Mouse (Mus musculus): ENCODE results near the gene Trim63. TPM values are rescaled to one million over a fixed set of nuclear protein-coding genes. Genes with fewer than 3 reads are reported as not detected.

The Trim63 gene
- polyA plus RNA-seq, 1 experiment from 2014 or later: not detected

GRCm38 (mm10) chr4:134310656-134311055 is 4.3 kb upstream of the Trim63 start:
- no peak for TF ChIP-seq CTCF (IDR thresholded peaks at IDR 0.05; ENCODE audit: low read depth)
- no peak overlapping the region for H3K27ac ChIP-seq (ENCODE audit: low read depth)
- no peaks in the 10 kb centered on the region for H3K36me3 ChIP-seq (ENCODE audit: insufficient read depth)
- no peak overlapping the region for H3K4me2 ChIP-seq
- no peaks in the 10 kb centered on the region for H3K27me3 ChIP-seq (ENCODE audit: insufficient read depth, low read length)
- H3K4me1 ChIP-seq (ENCODE audit: insufficient read depth): peaks cover 5% of the 10 kb centered on the region; the same call in 1 of the 2 replicates
- no peak for ATAC-seq (ENCODE audit: insufficient read depth)
- H3K4me3 ChIP-seq (ENCODE audit: low read depth, low read length): no peak overlapping the region
- H3K9me3 ChIP-seq (ENCODE audit: low read depth, low read length): peaks cover 4% of the 10 kb centered on the region; the same call in 1 of the 2 replicates
- no peak overlapping the region for H3K9ac ChIP-seq
- DNase-seq: no peak
- WGBS: 80% methylated on average over 9 of the region's 9 CpGs

DNA sequence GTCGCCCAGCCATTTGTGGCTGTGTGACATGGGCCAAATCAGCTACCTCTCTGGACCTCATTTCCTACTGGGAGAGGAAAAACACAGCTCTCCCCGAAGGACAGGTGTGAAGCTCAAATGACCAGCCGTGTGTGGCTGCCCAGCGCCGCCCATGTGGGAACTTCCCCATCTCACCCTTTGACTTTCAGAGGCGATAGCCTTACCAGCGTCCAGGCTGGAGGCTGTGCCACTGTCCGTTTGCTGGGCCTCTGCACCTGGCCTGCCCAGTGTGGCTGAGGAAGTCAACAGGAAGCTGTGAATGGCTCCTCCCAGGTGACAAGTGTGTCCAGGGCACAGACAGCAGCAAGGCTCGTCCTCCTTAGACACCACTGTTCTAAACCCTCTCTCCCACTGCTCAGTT is 3.1 kb upstream of the Trim63 start:
- H3K9ac ChIP-seq: no peak overlapping the region
- H3K4me2 ChIP-seq: no peak overlapping the region
- ATAC-seq (ENCODE audit: insufficient read depth) (no peak), DNase-seq (no peak)
- H3K9me3 ChIP-seq (ENCODE audit: low read depth, low read length): peaks cover 4% of the 10 kb centered on the region; the same call in 1 of the 2 replicates
- H3K4me3 ChIP-seq (ENCODE audit: low read depth, low read length): no peak overlapping the region
- no peak overlapping the region for H3K27ac ChIP-seq (ENCODE audit: low read depth)
- no peaks in the 10 kb centered on the region for H3K36me3 ChIP-seq (ENCODE audit: insufficient read depth)
- H3K4me1 ChIP-seq (ENCODE audit: insufficient read depth): peaks cover 5% of the 10 kb centered on the region; the same call in 1 of the 2 replicates
- no peaks in the 10 kb centered on the region for H3K27me3 ChIP-seq (ENCODE audit: insufficient read depth, low read length)
- no peak for TF ChIP-seq CTCF (IDR thresholded peaks at IDR 0.05; ENCODE audit: low read depth)
- 76% methylated on average over 9 of the region's 9 CpGs for WGBS

GRCm38 (mm10) chr4:134312341-134312740 is 2.6 kb upstream of the Trim63 start:
- no peak overlapping the region for H3K9ac ChIP-seq
- DNase-seq: no peak
- no peaks in the 10 kb centered on the region for H3K27me3 ChIP-seq (ENCODE audit: insufficient read depth, low read length)
- no peaks in the 10 kb centered on the region for H3K36me3 ChIP-seq (ENCODE audit: insufficient read depth)
- no peak for ATAC-seq (ENCODE audit: insufficient read depth)
- WGBS: 93% methylated on average over 5 of the region's 5 CpGs
- H3K27ac ChIP-seq (ENCODE audit: low read depth): no peak overlapping the region
- peaks cover 4% of the 10 kb centered on the region; the same call in 1 of the 2 replicates for H3K9me3 ChIP-seq (ENCODE audit: low read depth, low read length)
- peaks cover 3% of the 10 kb centered on the region; the same call in 1 of the 2 replicates for H3K4me1 ChIP-seq (ENCODE audit: insufficient read depth)
- TF ChIP-seq CTCF (IDR thresholded peaks at IDR 0.05; ENCODE audit: low read depth): no peak
- no peak overlapping the region for H3K4me3 ChIP-seq (ENCODE audit: low read depth, low read length)
- H3K4me2 ChIP-seq: no peak overlapping the region

DNA sequence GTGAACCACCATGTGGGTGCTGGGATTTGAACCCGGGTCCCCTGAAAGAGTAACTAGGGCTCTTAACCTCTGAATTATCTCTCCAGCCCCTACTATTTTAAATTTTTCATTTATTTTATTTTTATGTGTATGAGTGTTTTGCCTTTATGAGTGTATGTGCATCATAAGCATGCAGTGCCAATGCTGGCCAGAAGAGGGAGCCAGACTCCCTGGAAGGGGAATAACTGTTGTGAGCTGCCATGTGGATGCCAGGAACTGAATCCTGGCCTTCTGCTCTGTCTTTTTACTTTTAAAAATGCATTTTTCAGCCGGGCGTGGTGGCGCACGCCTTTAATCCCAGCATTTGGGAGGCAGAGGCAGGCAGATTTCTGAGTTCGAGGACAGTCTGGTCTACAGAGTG is 2.0 kb upstream of the Trim63 start:
- Histone ChIP-seq H3K9ac (no peak overlapping the region), H3K36me3 (ENCODE audit: insufficient read depth) (no peaks in the 10 kb centered on the region), H3K4me2 (no peak overlapping the region), H3K27me3 (ENCODE audit: insufficient read depth, low read length) (no peaks in the 10 kb centered on the region), H3K9me3 (ENCODE audit: low read depth, low read length) (peaks cover 4% of the 10 kb centered on the region; the same call in 1 of the 2 replicates), H3K4me3 (ENCODE audit: low read depth, low read length) (no peak overlapping the region), H3K27ac (ENCODE audit: low read depth) (no peak overlapping the region), H3K4me1 (ENCODE audit: insufficient read depth) (no peaks in the 10 kb centered on the region)
- TF ChIP-seq CTCF (IDR thresholded peaks at IDR 0.05; ENCODE audit: low read depth): peak; percentile 51
- no peak for DNase-seq
- no peak for ATAC-seq (ENCODE audit: insufficient read depth)
- WGBS: 91% methylated on average over 6 of the region's 6 CpGs

DNA sequence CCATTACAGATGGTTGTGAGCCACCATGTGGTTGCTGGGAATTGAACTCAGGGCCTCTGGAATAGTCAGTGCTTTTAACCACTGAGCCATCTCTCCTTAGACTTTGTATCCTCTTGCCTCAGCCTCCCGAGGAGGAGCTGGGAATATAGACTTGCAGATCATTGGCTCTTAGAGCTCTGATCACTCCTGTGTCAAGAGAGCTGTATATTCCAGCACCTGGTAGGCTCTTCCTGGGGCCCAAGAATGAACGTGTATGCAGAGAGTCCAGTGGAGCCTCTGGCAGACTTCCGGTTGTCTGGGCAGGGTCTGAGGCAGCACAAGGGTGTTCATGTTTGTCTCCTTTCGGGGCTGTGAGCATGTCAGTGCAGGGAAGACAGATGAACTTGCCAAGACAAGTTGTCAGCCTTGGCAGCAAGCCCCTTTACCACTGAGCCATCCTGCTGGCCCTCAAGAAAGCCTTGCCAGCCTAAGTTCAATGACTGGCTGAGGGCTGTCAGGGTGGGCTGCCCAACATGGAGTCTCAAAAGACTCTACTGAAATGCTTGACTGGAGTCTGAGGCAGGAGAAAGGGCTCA is 752 bp upstream of the Trim63 start:
- DNase-seq (no peak), ATAC-seq (ENCODE audit: insufficient read depth) (no peak)
- no peak overlapping the region for H3K27ac ChIP-seq (ENCODE audit: low read depth)
- no peak for TF ChIP-seq CTCF (IDR thresholded peaks at IDR 0.05; ENCODE audit: low read depth)
- no peaks in the 10 kb centered on the region for H3K36me3 ChIP-seq (ENCODE audit: insufficient read depth)
- WGBS: 75% methylated on average over 4 of the region's 4 CpGs
- H3K4me1 ChIP-seq (ENCODE audit: insufficient read depth): no peaks in the 10 kb centered on the region
- no peaks in the 10 kb centered on the region for H3K27me3 ChIP-seq (ENCODE audit: insufficient read depth, low read length)
- no peak overlapping the region for H3K4me2 ChIP-seq
- no peak overlapping the region for H3K9ac ChIP-seq
- H3K9me3 ChIP-seq (ENCODE audit: low read depth, low read length): peaks cover 4% of the 10 kb centered on the region; the same call in 1 of the 2 replicates
- H3K4me3 ChIP-seq (ENCODE audit: low read depth, low read length): no peak overlapping the region

- Histone ChIP-seq H3K4me1 (ENCODE audit: insufficient read depth) (no peaks in the 10 kb centered on the region), H3K27ac (ENCODE audit: low read depth) (no peak overlapping the region), H3K27me3 (ENCODE audit: insufficient read depth, low read length) (no peaks in the 10 kb centered on the region), H3K4me3 (ENCODE audit: low read depth, low read length) (no peak overlapping the region), H3K4me2 (no peak overlapping the region), H3K9ac (no peak overlapping the region), H3K36me3 (ENCODE audit: insufficient read depth) (no peaks in the 10 kb centered on the region), H3K9me3 (ENCODE audit: low read depth, low read length) (peaks cover 4% of the 10 kb centered on the region; the same call in 1 of the 2 replicates)
- 51% methylated on average over 9 of the region's 9 CpGs for WGBS
- DNase-seq (no peak), ATAC-seq (ENCODE audit: insufficient read depth) (no peak)
- no peak for TF ChIP-seq CTCF (IDR thresholded peaks at IDR 0.05; ENCODE audit: low read depth)
These were observed 550 bp downstream of the Trim63 start for GRCm38 (mm10) chr4:134315470-134315869.

DNA sequence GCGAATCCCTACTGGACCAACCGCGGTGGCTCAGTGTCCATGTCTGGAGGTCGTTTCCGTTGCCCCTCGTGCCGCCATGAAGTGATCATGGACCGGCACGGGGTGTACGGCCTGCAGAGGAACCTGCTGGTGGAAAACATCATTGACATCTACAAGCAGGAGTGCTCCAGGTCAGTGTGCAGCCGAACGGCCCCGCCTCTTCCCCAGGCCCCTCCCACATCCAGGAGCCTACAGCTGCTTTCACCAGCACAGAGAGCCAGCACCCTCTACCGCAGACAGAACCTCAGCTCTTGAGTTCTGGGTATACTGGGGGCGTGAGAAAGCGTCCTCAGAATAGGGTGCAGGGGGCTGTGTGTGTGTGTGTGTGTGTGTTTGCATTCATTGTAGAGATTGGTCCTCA is 1.5 kb downstream of the Trim63 start:
- Histone ChIP-seq H3K4me2 (no peak overlapping the region), H3K36me3 (ENCODE audit: insufficient read depth) (no peaks in the 10 kb centered on the region), H3K27me3 (ENCODE audit: insufficient read depth, low read length) (no peaks in the 10 kb centered on the region), H3K27ac (ENCODE audit: low read depth) (no peak overlapping the region), H3K4me1 (ENCODE audit: insufficient read depth) (no peaks in the 10 kb centered on the region), H3K9ac (no peak overlapping the region), H3K9me3 (ENCODE audit: low read depth, low read length) (peaks cover 4% of the 10 kb centered on the region; the same call in 1 of the 2 replicates), H3K4me3 (ENCODE audit: low read depth, low read length) (no peak overlapping the region)
- DNase-seq (no peak), ATAC-seq (ENCODE audit: insufficient read depth) (no peak)
- WGBS: 48% methylated on average over 16 of the region's 16 CpGs
- 0 out of 2 replicates have a peak, but pooled peaks have one; percentile 2 for TF ChIP-seq CTCF (IDR thresholded peaks at IDR 0.05; ENCODE audit: low read depth)

Data from lung, embryonic 14.5 days (tissue).